Mouse (Mus musculus): ENCODE data around the gene Mfsd13b. TPM values are rescaled to one million over a fixed set of nuclear protein-coding genes. Genes with fewer than 3 reads are reported as not detected.

Gene Mfsd13b
- polyA plus RNA-seq, 1 experiment from 2014 or later = 0.28 TPM

DNA sequence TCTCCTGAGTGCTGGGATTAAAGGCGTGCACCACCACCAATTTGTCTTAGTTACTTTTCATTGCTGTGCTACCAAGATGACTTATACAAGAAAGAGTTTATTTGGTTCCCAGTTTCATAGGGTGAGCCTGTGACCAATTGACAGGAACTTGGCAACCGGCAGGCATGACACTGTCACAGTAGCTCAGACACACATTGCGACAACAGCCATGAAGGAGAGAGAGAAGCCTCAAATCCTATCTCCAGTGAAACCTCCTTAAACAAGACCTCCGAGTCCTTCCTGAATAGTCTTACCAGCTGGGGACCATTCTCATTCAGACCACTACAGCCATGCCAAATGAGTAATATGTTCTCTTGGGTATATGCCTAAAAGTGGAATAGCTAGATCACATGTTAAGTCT, 70.8 kb downstream of the Mfsd13b start:
- H3K4me3 ChIP-seq (replicated peaks) = no peak overlapping the region
- no peak for ATAC-seq (ENCODE audit: low FRiP score)
- H3K36me3 ChIP-seq = peaks cover 32% of the 10 kb centered on the region
- WGBS = 85% methylated on average over 4 of the region's 4 CpGs
- no peaks in the 10 kb centered on the region for H3K27me3 ChIP-seq (replicated peaks)
- no peak overlapping the region for H3K9ac ChIP-seq (replicated peaks)
- peaks cover 9% of the 10 kb centered on the region; the same call in 1 of the 2 replicates for H3K4me1 ChIP-seq
- H3K27ac ChIP-seq (replicated peaks) = no peak overlapping the region
- H3K4me2 ChIP-seq = no peak overlapping the region
- no peaks in the 10 kb centered on the region for H3K9me3 ChIP-seq (replicated peaks)

DNA sequence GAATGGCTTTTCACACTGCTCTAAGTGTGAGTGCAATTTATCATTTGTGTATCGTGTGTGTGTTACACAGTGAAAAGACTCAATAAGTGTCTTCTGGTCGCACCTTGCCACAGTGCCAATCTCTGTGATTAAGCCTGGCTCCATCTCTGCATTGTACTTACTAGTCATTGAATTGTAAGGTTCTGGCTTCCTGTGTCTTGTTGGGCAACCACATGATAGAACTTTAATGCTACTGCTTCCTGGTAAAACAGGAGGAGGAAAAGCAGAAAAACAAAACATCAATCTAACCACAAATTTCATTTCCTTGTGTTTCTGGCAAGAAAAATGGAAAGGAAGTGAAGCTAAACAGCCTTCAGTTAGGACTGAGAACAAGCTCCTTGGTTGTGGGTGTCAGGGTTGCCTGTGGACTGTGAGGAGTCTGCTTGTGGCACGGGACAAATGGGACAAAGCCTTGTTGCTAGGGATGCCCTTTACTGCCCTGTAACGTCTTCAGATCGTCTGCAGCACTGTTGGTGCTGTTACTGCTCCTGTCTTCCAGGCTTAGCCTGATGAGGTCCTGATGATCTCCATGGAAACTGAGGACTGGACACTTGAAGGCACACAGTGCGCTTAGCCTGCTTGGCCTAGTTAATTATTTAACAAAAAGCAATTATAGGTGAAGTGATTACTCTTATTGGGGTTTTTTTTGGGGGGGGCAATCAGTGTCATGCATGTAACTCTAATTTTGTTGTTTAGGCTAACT, 77.3 kb downstream of the Mfsd13b start:
- Histone ChIP-seq H3K27ac (replicated peaks) (no peak overlapping the region), H3K36me3 (peaks cover 22% of the 10 kb centered on the region), H3K9me3 (replicated peaks) (no peaks in the 10 kb centered on the region), H3K9ac (replicated peaks) (no peak overlapping the region), H3K27me3 (replicated peaks) (no peaks in the 10 kb centered on the region), H3K4me2 (no peak overlapping the region), H3K4me3 (replicated peaks) (no peak overlapping the region), H3K4me1 (peaks cover 6% of the 10 kb centered on the region; the same call in 1 of the 2 replicates)
- WGBS = 41% methylated on average over 6 of the region's 6 CpGs
- no peak for ATAC-seq (ENCODE audit: low FRiP score)

DNA sequence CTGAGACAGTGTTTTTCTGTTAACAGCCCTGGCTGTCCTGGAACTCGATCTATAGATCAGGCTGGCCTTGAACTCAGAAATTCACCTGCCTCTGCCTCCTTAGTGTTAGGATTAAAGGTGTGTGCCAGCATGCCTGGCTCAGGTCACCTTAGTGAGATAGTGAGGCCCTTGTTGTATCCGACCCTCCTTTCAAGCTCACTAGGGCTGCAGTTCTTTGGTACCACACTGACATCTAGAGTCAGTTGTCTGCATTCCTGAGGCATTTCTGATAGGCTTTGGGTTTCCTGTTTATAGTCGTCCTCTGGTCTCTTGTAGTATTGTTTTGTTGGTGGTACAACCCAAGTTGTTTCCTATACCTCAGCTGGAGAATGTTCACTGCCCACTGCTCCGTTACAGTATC, 82.0 kb downstream of the Mfsd13b start:
- Histone ChIP-seq H3K9me3 (replicated peaks) (no peaks in the 10 kb centered on the region), H3K27me3 (replicated peaks) (no peaks in the 10 kb centered on the region), H3K9ac (replicated peaks) (no peak overlapping the region), H3K4me1 (no peaks in the 10 kb centered on the region), H3K27ac (replicated peaks) (no peak overlapping the region), H3K36me3 (peaks cover 14% of the 10 kb centered on the region), H3K4me3 (replicated peaks) (no peak overlapping the region), H3K4me2 (no peak overlapping the region)
- WGBS = 64% methylated on average over 4 of the region's 4 CpGs
- ATAC-seq (ENCODE audit: low FRiP score) = 0 out of 2 replicates have a peak, but pooled peaks have one; percentile 28

Other genes starting within 250 kb of the Mfsd13b start
- 0.86 and 2.0 TPM in 2 replicates for gene Vwa3a, start 243.2 kb upstream of the Mfsd13b start, polyA plus RNA-seq (2015; fragmentation: Nextera tagmentation; extraction: Ambion mirVana)
- 0.14 TPM in 1 of 2 replicates, not detected in the other for gene Gm5737, start 170.1 kb upstream of the Mfsd13b start, polyA plus RNA-seq (2015; fragmentation: Nextera tagmentation; extraction: Ambion mirVana)
- 33.5 and 40.6 TPM in 2 replicates for gene Eef2k, start 139.7 kb upstream of the Mfsd13b start, polyA plus RNA-seq (2015; fragmentation: Nextera tagmentation; extraction: Ambion mirVana)
- gene Polr3e, start 64.8 kb upstream of the Mfsd13b start, polyA plus RNA-seq (2015; fragmentation: Nextera tagmentation; extraction: Ambion mirVana) = 23.4 and 26.4 TPM in 2 replicates
- gene Cdr2, start 197 bp upstream of the Mfsd13b start, polyA plus RNA-seq (2015; fragmentation: Nextera tagmentation; extraction: Ambion mirVana) = 14.0 and 14.5 TPM in 2 replicates
- gene Mettl9, start 51.9 kb downstream of the Mfsd13b start, polyA plus RNA-seq (2015; fragmentation: Nextera tagmentation; extraction: Ambion mirVana) = 169 and 173 TPM in 2 replicates
- 1.2 and 1.6 TPM in 2 replicates for gene Igsf6, start 92.1 kb downstream of the Mfsd13b start, polyA plus RNA-seq (2015; fragmentation: Nextera tagmentation; extraction: Ambion mirVana)
- 0.11 and 0.31 TPM in 2 replicates for gene Otoa, start 99.1 kb downstream of the Mfsd13b start, polyA plus RNA-seq (2015; fragmentation: Nextera tagmentation; extraction: Ambion mirVana)